Mouse (Mus musculus) midbrain, embryonic 16.5 days (tissue): ENCODE measurements around the gene Rapgef4. TPM values are rescaled to one million over a fixed set of nuclear protein-coding genes. Genes with fewer than 3 reads are reported as not detected.
A peak's percentile ranks its signal among the peaks of the same experiment; 100 is the strongest.

Experiments used
- ATAC-seq: fragments of 200-750 bp; cut with Nextera tagmentation; 2 replicates; pipeline ENCODE4 v1.8.0; 2017; ENCODE audit warnings: moderate TSS enrichment
- H3K27ac ChIP-seq: fragments of 300-500 bp; sonication (generic); 2 replicates; pipeline ENCODE4 v1.5.1; 2014; ENCODE audit warnings: mild to moderate bottlenecking, low read length, mixed read lengths
- H3K27me3 ChIP-seq: fragments of 300-500 bp; sonication (generic); 2 replicates; pipeline ENCODE4 v1.6.1; 2014; ENCODE audit warnings: low read depth, low read length, mixed read lengths; ENCODE audit not compliant: control insufficient read depth, insufficient read depth
- H3K36me3 ChIP-seq: fragments of 300-500 bp; sonication (generic); 2 replicates; pipeline ENCODE4 v1.6.1; 2014; ENCODE audit warnings: mild to moderate bottlenecking, low read length, moderate library complexity, mixed read lengths; ENCODE audit not compliant: control insufficient read depth, insufficient read depth
- H3K4me1 ChIP-seq: fragments of 300-500 bp; sonication (generic); 2 replicates; pipeline ENCODE4 v1.6.1; 2014; ENCODE audit warnings: mild to moderate bottlenecking, low read length, mixed read lengths; ENCODE audit not compliant: control insufficient read depth, insufficient read depth
- H3K4me2 ChIP-seq: fragments of 300-500 bp; sonication (generic); 2 replicates; pipeline ENCODE4 v1.6.1; 2014; ENCODE audit warnings: mild to moderate bottlenecking, low read length, mixed read lengths
- H3K4me3 ChIP-seq: fragments of 300-500 bp; sonication (generic); 2 replicates; pipeline ENCODE4 v1.5.1; 2014; ENCODE audit warnings: low read depth, mild to moderate bottlenecking, low read length, moderate library complexity, mixed read lengths
- H3K9ac ChIP-seq: fragments of 300-500 bp; sonication (generic); 2 replicates; pipeline ENCODE4 v1.6.1; 2014; ENCODE audit warnings: low read depth, low read length, mixed read lengths
- H3K9me3 ChIP-seq: fragments of 300-500 bp; sonication (generic); replicated peaks from 2 replicates; pipeline ENCODE4 v1.6.1; 2014; ENCODE audit warnings: mild to moderate bottlenecking, low read length, mixed read lengths; ENCODE audit not compliant: control insufficient read depth, poor library complexity, severe bottlenecking
- WGBS: fragments of 180-500 bp; shearing (Covaris S2); extraction: QIAGEN DNeasy Blood & Tissue Kit; methylation state at CpG from one replicate; pipeline ENCODE4 v1.1.7; 2014; 5-methylcytosine and 5-hydroxymethylcytosine counted together
- polyA plus RNA-seq: library from polyadenylated mRNA; unstranded; fragments of >200 nt; fragmentation: Nextera tagmentation; extraction: Ambion mirVana; gene quantifications from 2 replicates; pipeline ENCODE4 v1.2.1, GENCODE M21; 2015

Gene Rapgef4
- 36.8 and 40.2 TPM in 2 replicates for polyA plus RNA-seq

GRCm38 (mm10) chr2:71980771-71981342 is at the start of gene Rapgef4:
Gene Rapgef4 (plus strand): TSS chr2:71981240.
- peak within 1 kb of the TSS; percentile 88 for H3K27ac ChIP-seq
- peak within 1 kb of the TSS; percentile 89 for H3K9ac ChIP-seq
- WGBS: under 1% methylated on average over 36 of the region's 52 CpGs

GRCm38 (mm10) chr2:71934046-71934445 is 47.0 kb upstream of the Rapgef4 start:
- Histone ChIP-seq H3K4me2 (no peak overlapping the region), H3K4me1 (peaks cover 3% of the 10 kb centered on the region), H3K4me3 (no peak overlapping the region), H3K9ac (no peak overlapping the region), H3K9me3 (no peaks in the 10 kb centered on the region), H3K27me3 (no peaks in the 10 kb centered on the region), H3K36me3 (no peaks in the 10 kb centered on the region), H3K27ac (no peak overlapping the region)
- ATAC-seq: no peak
- 95% methylated on average over 8 of the region's 8 CpGs for WGBS

More at GRCm38 (mm10) chr2:71980771-71981342, at the start of gene Rapgef4:
- peak; percentile 88 for ATAC-seq
- H3K4me3 ChIP-seq: peak within 1 kb of the TSS; percentile 74
- peak within 1 kb of the TSS; percentile 82 for H3K4me2 ChIP-seq
- no peaks in the 10 kb centered on the region for H3K36me3 ChIP-seq
- peaks cover 16% of the 10 kb centered on the region for H3K4me1 ChIP-seq
- H3K9me3 ChIP-seq: no peaks in the 10 kb centered on the region
- no peaks in the 10 kb centered on the region for H3K27me3 ChIP-seq

GRCm38 (mm10) chr2:71936711-71937110 is 44.3 kb upstream of the Rapgef4 start:
- no peak for ATAC-seq
- Histone ChIP-seq H3K9ac (no peak overlapping the region), H3K27me3 (no peaks in the 10 kb centered on the region), H3K27ac (no peak overlapping the region), H3K36me3 (no peaks in the 10 kb centered on the region), H3K4me1 (peaks cover 3% of the 10 kb centered on the region), H3K4me2 (no peak overlapping the region), H3K4me3 (no peak overlapping the region), H3K9me3 (no peaks in the 10 kb centered on the region)
- 83% methylated on average over 1 of the region's 1 CpGs for WGBS

GRCm38 (mm10) chr2:71937649-71938308 is 43.3 kb upstream of the Rapgef4 start:
- Histone ChIP-seq H3K27ac (0 out of 2 replicates have a peak overlapping the region, but pooled peaks have one; percentile 35), H3K4me2 (no peak overlapping the region), H3K9me3 (no peaks in the 10 kb centered on the region), H3K4me3 (no peak overlapping the region), H3K27me3 (no peaks in the 10 kb centered on the region), H3K9ac (no peak overlapping the region), H3K4me1 (peaks cover 3% of the 10 kb centered on the region), H3K36me3 (no peaks in the 10 kb centered on the region)
- WGBS: 72% methylated on average over 3 of the region's 3 CpGs
- peak; percentile 88 for ATAC-seq

GRCm38 (mm10) chr2:71938716-71939393 is 42.2 kb upstream of the Rapgef4 start:
- H3K4me2 ChIP-seq: no peak overlapping the region
- H3K4me3 ChIP-seq: no peak overlapping the region
- no peak overlapping the region for H3K9ac ChIP-seq
- H3K9me3 ChIP-seq: no peaks in the 10 kb centered on the region
- no peak overlapping the region for H3K27ac ChIP-seq
- no peaks in the 10 kb centered on the region for H3K27me3 ChIP-seq
- ATAC-seq: no peak
- 60% methylated on average over 6 of the region's 6 CpGs for WGBS
- no peaks in the 10 kb centered on the region for H3K36me3 ChIP-seq
- H3K4me1 ChIP-seq: peaks cover 3% of the 10 kb centered on the region

- ATAC-seq: no peak
- 95% methylated on average over 3 of the region's 3 CpGs for WGBS
- H3K9ac ChIP-seq: no peak overlapping the region
These were observed 39.9 kb upstream of the Rapgef4 start for GRCm38 (mm10) chr2:71941005-71941720.

GRCm38 (mm10) chr2:71941721-71942087 is 39.3 kb upstream of the Rapgef4 start:
- Histone ChIP-seq H3K9ac (no peak overlapping the region), H3K9me3 (no peaks in the 10 kb centered on the region), H3K27ac (no peak overlapping the region), H3K4me3 (no peak overlapping the region), H3K27me3 (no peaks in the 10 kb centered on the region), H3K4me2 (no peak overlapping the region), H3K36me3 (no peaks in the 10 kb centered on the region), H3K4me1 (peaks cover 3% of the 10 kb centered on the region)
- ATAC-seq: no peak
- 97% methylated on average over 5 of the region's 5 CpGs for WGBS

More at GRCm38 (mm10) chr2:71941005-71941720, 39.9 kb upstream of the Rapgef4 start:
- Histone ChIP-seq H3K36me3 (no peaks in the 10 kb centered on the region), H3K4me1 (peaks cover 3% of the 10 kb centered on the region), H3K27me3 (no peaks in the 10 kb centered on the region), H3K27ac (no peak overlapping the region), H3K4me2 (no peak overlapping the region), H3K9me3 (no peaks in the 10 kb centered on the region), H3K4me3 (no peak overlapping the region)

- H3K4me1 ChIP-seq: no peaks in the 10 kb centered on the region
- H3K9ac ChIP-seq: no peak overlapping the region
- ATAC-seq: no peak
- no peak overlapping the region for H3K4me3 ChIP-seq
- H3K9me3 ChIP-seq: 0 out of 2 replicates have a peak, but pooled peaks cover 4% of the 10 kb centered on the region
- no peak overlapping the region for H3K4me2 ChIP-seq
- 61% methylated on average over 4 of the region's 4 CpGs for WGBS
- H3K27ac ChIP-seq: no peak overlapping the region
- H3K27me3 ChIP-seq: no peaks in the 10 kb centered on the region
- H3K36me3 ChIP-seq: no peaks in the 10 kb centered on the region
These were observed 29.8 kb upstream of the Rapgef4 start for GRCm38 (mm10) chr2:71951212-71951611.
